Mouse (Mus musculus) spleen, adult 2 months (tissue): ENCODE results near the gene Parp8. TPM values are rescaled to one million over a fixed set of nuclear protein-coding genes. Genes with fewer than 3 reads are reported as not detected.
"Not testable (repeated sequence)": the region's sequence is repeated elsewhere in the genome, so short reads cannot be mapped to it uniquely, and the experiment has no call there.

Experiments used
- DNase-seq, 2 experiments: peaks; one replicate each; pipeline versions ENCODE4 v3.0.0 to v3.0.0-alpha.2; 2012 to 2021; ENCODE audit warnings: low spot score in 2 of 2, low read depth in 1 of 2
- H3K27ac ChIP-seq: fragments of 200-500 bp; 2 replicates; pipeline ENCODE4 v1.5.1; 2012; ENCODE audit warnings: low read length, inconsistent platforms; ENCODE audit not compliant: insufficient read depth
- H3K27me3 ChIP-seq: fragments of 200-500 bp; 2 replicates; pipeline ENCODE4 v1.6.1; 2012; ENCODE audit warnings: mild to moderate bottlenecking, moderate library complexity, low read length, inconsistent platforms; ENCODE audit not compliant: control insufficient read depth, insufficient read depth
- H3K36me3 ChIP-seq: fragments of 200-500 bp; 2 replicates; pipeline ENCODE4 v1.6.1; 2012; ENCODE audit warnings: mild to moderate bottlenecking, low read length, inconsistent platforms; ENCODE audit not compliant: control insufficient read depth, insufficient read depth
- H3K4me1 ChIP-seq: fragments of 200-500 bp; 2 replicates; pipeline ENCODE4 v1.6.1; 2011; ENCODE audit warnings: inconsistent platforms; ENCODE audit not compliant: control insufficient read depth, insufficient read depth, insufficient read length
- H3K4me3 ChIP-seq: fragments of 200-500 bp; 2 replicates; pipeline ENCODE4 v1.5.1; 2011; ENCODE audit warnings: mild to moderate bottlenecking, inconsistent platforms; ENCODE audit not compliant: insufficient read depth, insufficient read length; ENCODE audit errors: extremely low read depth
- CTCF ChIP-seq: fragments of 200-500 bp; IDR thresholded peaks from 2 replicates; pipeline ENCODE4 v1.5.1; 2011; ENCODE audit warnings: mild to moderate bottlenecking, inconsistent platforms; ENCODE audit not compliant: insufficient read depth, insufficient read length, insufficient replicate concordance; ENCODE audit errors: extremely low read depth
- POLR2A ChIP-seq: fragments of 200-500 bp; IDR thresholded peaks from 2 replicates; pipeline ENCODE4 v1.6.1; 2011; ENCODE audit warnings: low read depth, low read length, inconsistent platforms
- WGBS: fragments of 180-500 bp; shearing (Covaris S2); methylation state at CpG from one replicate; pipeline ENCODE4 v1.1.7; 2018; 5-methylcytosine and 5-hydroxymethylcytosine counted together
- polyA plus RNA-seq: library from polyadenylated mRNA; depleted of rRNA; stranded (reverse); fragments of >200 nt; gene quantifications from 2 replicates; pipeline ENCODE4 v1.2.3, GENCODE M21; 2012

Parp8 gene
- polyA plus RNA-seq, 1 experiment = 10.8 TPM

- WGBS = 95% methylated on average over 7 of the region's 7 CpGs
- H3K27me3 ChIP-seq = no peaks in the 10 kb centered on the region
- no peaks in the 10 kb centered on the region for H3K36me3 ChIP-seq
- DNase-seq = no peak
- H3K4me1 ChIP-seq = no peaks in the 10 kb centered on the region
- TF ChIP-seq POLR2A (no peak), CTCF (no peak)
- no peak overlapping the region for H3K4me3 ChIP-seq
- no peak overlapping the region for H3K27ac ChIP-seq
Observed at GRCm38 (mm10) chr13:116940761-116941160, 84.6 kb downstream of the Parp8 start.

DNA sequence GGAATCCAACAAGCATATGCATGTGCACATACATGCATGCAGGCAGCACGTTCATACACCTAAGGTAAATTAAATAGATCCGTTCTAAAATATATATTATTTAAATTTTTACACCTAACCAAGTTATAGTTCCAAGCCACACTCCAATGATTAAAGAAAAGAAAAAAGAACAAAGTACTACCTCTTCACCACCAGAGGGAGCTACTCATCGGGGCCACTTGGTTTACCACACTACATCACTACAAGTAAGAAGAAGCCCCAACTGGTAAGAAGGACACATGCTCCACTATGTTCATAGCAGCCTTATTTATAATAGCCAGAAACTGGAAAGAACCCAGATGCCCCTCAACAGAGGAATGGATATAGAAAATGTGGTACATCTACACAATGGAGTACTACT lies 88.3 kb downstream of the Parp8 start:
- 84% methylated on average over 3 of the region's 3 CpGs for WGBS

GRCm38 (mm10) chr13:116917387-116917930 lies 107.9 kb downstream of the Parp8 start:
- TF ChIP-seq POLR2A (no peak), CTCF (no peak)
- Histone ChIP-seq H3K36me3 (peaks cover 6% of the 10 kb centered on the region), H3K27me3 (no peaks in the 10 kb centered on the region), H3K4me1 (no peaks in the 10 kb centered on the region), H3K4me3 (no peak overlapping the region), H3K27ac (no peak overlapping the region)
- no peak for DNase-seq
- WGBS = 87% methylated on average over 6 of the region's 6 CpGs

More for the DNA sequence above, 88.3 kb downstream of the Parp8 start:
- peak in 1 of 2 experiments; percentile 21 for DNase-seq
- not testable (repeated sequence) for H3K4me1 ChIP-seq, H3K27ac ChIP-seq, H3K27me3 ChIP-seq, H3K4me3 ChIP-seq, H3K36me3 ChIP-seq
- peak; percentile 5; the same call in 1 of the 2 replicates for TF ChIP-seq CTCF

GRCm38 (mm10) chr13:116908284-116908683 lies 117.1 kb downstream of the Parp8 start:
- no peaks in the 10 kb centered on the region; the same call in 1 of the 2 replicates for H3K36me3 ChIP-seq
- H3K27me3 ChIP-seq = no peaks in the 10 kb centered on the region
- WGBS = 88% methylated on average over 3 of the region's 3 CpGs
- no peak overlapping the region for H3K27ac ChIP-seq
- no peak for TF ChIP-seq CTCF
- TF ChIP-seq POLR2A = no peak
- DNase-seq = no peak
- H3K4me1 ChIP-seq = no peaks in the 10 kb centered on the region
- H3K4me3 ChIP-seq = no peak overlapping the region

DNA sequence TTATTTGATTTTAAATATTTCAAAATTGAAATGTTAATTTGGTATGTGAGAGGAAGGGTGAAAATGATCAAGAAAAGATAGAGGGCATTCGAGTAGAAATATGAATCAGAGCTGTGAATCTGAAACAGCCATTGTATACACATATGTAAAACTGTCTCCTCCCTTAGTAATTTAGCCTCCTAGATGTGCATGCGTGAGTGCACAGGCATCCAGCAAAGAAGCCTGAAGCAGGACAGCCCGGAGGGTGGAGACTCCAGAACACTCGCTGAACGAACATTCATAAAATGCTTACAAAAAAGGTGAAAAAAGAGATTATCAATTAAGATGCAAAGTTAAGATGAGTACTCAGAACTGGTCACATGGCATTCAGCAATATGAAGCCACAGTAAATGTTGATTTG lies 121.9 kb downstream of the Parp8 start:
- no peak for DNase-seq
- 90% methylated on average over 5 of the region's 5 CpGs for WGBS

DNA sequence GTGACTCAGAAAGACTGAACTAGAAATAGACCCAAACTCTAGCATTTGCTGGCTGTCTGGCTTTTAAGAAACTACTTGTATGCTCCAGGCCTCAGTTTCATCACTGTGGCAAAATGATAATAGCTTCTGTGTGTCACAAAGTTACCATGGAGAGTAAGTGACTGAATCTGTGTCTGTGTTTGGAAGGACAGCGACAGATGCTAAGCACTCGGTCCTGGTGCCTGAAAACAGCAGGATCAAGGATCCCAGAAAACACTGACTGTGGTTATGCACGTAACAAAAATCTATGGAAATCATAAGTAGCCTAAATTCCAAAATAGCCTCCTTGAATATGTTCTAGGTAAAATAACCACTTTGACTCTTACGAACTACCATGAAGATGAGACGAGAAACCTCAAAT lies 126.9 kb downstream of the Parp8 start:
- WGBS = 97% methylated on average over 5 of the region's 5 CpGs
- TF ChIP-seq CTCF (no peak), POLR2A (no peak)
- Histone ChIP-seq H3K27me3 (no peaks in the 10 kb centered on the region), H3K4me1 (no peaks in the 10 kb centered on the region), H3K36me3 (peaks cover 15% of the 10 kb centered on the region), H3K27ac (no peak overlapping the region), H3K4me3 (no peak overlapping the region)
- DNase-seq = no peak

More for the DNA sequence above, 121.9 kb downstream of the Parp8 start:
- no peaks in the 10 kb centered on the region for H3K27me3 ChIP-seq
- H3K27ac ChIP-seq = no peak overlapping the region
- peaks cover 5% of the 10 kb centered on the region; the same call in 1 of the 2 replicates for H3K36me3 ChIP-seq
- no peak overlapping the region for H3K4me3 ChIP-seq
- TF ChIP-seq POLR2A (no peak), CTCF (no peak)
- no peaks in the 10 kb centered on the region for H3K4me1 ChIP-seq

GRCm38 (mm10) chr13:116897711-116898110 lies 127.6 kb downstream of the Parp8 start:
- H3K4me3 ChIP-seq = no peak overlapping the region
- TF ChIP-seq POLR2A = no peak
- no peak for TF ChIP-seq CTCF
- DNase-seq = no peak
- peaks cover 16% of the 10 kb centered on the region for H3K36me3 ChIP-seq
- 93% methylated on average over 1 of the region's 1 CpGs for WGBS
- no peaks in the 10 kb centered on the region for H3K27me3 ChIP-seq
- H3K27ac ChIP-seq = no peak overlapping the region
- no peaks in the 10 kb centered on the region for H3K4me1 ChIP-seq
